Mouse (Mus musculus) left cerebral cortex, adult 18-20 months (tissue): ENCODE data around the gene Ankrd54. TPM values are rescaled to one million over a fixed set of nuclear protein-coding genes. Genes with fewer than 3 reads are reported as not detected.
A peak's percentile ranks its signal among the peaks of the same experiment; 100 is the strongest.
"Not testable (repeated sequence)": the region's sequence is repeated elsewhere in the genome, so short reads cannot be mapped to it uniquely, and the experiment has no call there.

Experiments
- DNase-seq, 2 experiments: peaks; one replicate each; pipeline ENCODE4 v3.0.0; 2021 to 2022; ENCODE audit warnings: low spot score in 2 of 2, mixed read lengths in 1 of 2
- total RNA-seq, 2 experiments: library from RNA; stranded (reverse); gene quantifications; 2 replicates each; pipeline ENCODE4 v1.2.3; 2021

Gene Ankrd54
- total RNA-seq, 2 experiments from 2014 or later = 17.8 to 24.9 TPM

DNA sequence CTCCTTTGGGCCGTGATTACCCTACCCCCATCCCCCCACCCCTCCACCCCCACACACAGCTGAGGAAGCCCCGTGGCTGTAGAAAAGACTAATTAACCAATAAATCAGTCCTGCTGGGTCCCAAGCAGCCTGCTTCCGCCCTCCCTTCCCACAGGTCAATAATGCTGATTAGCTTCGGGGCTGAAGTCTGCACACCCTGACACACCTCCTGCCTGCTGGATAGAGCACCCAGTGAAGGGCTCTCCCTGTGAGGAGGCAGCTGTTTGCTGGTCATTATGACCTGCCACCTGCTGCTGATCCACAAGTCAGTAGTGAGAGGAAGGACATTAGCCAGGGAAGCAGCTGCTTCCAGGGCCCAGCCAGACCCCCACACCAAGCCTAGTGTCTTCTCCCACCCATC, 17.9 kb downstream of the Ankrd54 start:
- no peak for DNase-seq

DNA sequence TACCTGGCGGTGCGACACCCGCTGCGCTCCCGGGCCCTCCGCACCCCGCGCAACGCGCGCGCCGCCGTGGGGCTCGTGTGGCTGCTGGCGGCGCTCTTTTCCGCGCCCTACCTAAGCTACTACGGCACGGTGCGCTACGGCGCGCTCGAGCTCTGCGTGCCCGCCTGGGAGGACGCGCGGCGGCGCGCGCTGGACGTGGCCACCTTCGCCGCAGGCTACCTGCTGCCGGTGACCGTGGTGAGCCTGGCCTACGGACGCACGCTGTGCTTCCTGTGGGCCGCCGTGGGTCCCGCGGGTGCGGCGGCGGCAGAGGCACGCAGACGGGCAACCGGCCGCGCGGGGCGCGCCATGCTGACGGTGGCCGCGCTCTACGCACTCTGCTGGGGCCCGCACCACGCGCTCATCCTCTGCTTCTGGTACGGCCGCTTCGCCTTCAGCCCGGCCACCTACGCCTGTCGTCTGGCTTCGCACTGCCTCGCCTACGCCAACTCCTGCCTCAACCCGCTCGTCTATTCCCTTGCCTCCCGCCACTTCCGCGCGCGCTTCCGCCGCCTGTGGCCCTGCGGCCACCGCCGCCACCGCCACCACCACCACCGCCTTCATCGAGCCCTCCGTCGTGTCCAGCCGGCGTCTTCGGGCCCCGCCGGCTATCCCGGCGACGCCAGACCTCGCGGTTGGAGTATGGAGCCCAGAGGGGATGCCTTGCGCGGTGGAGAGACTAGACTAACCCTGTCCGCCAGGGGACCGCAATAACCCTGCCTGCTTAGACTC, 19.8 kb downstream of the Ankrd54 start:
- DNase-seq = peak; percentile 52 to 77

- no peak for DNase-seq
Measured at GRCm38 (mm10) chr15:79041585-79041984, 21.1 kb downstream of the Ankrd54 start, which contains the start of gene Galr3. Gene Galr3, plus strand, starts transcription at chr15:79041885.

- no peak for DNase-seq
Measured at GRCm38 (mm10) chr15:79040501-79041416, 21.9 kb downstream of the Ankrd54 start.

GRCm38 (mm10) chr15:79038853-79039252, 23.8 kb downstream of the Ankrd54 start:
- DNase-seq = peak; percentile 55 to 62

GRCm38 (mm10) chr15:79038331-79038730, 24.4 kb downstream of the Ankrd54 start:
- DNase-seq = no peak

DNA sequence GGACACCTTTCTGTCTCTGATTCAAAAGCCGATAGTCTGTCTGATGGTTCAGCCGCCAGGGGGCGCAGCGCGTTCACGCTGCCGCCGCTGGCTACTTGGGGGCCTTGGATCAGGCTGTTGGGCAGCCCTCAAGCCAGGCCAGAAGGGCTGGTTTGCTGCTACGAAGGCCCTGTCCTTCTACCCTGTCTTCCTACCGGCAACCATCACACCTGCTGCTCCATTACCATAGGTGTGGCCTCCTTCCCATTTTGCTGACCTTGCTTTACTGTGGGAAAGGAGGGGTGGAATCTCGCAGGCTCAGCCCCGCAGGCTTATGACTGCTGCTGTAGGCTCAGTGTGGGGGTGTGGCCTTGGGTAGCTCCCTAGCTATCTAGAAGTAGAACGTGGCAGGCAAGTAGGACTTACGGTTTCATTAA, 24.8 kb downstream of the Ankrd54 start:
- peak; percentile 78 to 83 for DNase-seq

DNA sequence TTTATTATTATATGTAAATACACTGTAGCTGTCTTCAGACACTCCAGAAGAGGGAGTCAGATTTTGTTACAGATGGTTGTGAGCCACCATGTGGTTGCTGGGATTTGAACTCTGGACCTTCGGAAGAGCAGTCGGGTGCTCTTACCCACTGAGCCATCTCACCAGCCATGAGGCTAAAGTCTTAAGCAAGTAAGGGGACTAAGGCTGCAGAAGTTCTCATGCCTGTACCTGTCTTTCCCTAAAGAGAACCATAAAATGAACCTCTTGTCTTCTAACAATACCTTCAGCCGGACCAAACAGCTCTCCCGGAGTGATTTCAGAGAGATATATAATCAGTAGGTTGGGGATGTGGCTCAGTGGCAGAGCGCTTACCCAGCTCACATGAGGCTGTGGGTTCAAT, 30.8 kb downstream of the Ankrd54 start:
- not testable (repeated sequence) for DNase-seq

DNA sequence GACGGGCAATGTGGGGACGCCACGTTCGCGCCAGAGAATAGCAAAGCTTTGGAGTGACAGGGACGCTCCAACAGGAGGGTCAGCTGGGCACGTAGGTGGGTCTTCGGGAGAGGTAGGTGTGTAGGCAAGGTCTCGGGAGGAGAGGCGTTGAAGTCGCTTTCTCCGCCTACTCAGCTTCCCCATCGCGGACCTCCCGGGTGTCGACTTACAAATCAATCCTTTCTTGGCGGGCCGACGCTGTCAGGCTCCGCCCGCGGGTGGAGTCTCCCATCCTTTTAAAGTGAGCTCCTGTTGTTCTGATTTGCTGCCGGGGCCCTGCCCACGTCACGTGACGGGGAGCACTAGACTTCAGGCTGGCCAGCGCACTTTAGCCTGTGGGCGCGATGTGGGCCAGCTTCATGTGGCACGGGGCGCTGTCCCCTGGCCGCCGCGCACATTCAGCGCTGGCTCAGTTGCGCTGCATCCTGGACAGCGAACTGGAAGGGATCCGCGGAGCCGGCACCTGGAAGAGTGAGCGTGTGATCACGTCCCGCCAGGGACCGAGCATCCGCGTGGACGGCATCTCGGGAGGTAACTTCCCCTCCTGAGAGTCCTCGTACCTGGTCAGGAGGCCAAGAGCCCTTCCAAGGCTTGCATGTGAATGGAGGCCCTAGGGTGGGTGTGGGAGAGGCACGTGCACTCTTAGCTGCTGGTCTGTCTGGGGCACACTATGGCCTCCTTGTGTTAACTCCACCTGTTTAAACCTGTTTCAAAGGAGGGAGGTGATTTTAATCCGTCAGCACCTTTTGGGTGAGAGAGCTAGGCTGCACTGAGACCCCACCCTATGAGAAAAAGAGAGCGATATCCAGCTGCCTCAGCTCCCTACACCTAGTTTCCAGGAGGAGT, 31.9 kb downstream of the Ankrd54 start:
- DNase-seq = peak; percentile 73 to 87

DNA sequence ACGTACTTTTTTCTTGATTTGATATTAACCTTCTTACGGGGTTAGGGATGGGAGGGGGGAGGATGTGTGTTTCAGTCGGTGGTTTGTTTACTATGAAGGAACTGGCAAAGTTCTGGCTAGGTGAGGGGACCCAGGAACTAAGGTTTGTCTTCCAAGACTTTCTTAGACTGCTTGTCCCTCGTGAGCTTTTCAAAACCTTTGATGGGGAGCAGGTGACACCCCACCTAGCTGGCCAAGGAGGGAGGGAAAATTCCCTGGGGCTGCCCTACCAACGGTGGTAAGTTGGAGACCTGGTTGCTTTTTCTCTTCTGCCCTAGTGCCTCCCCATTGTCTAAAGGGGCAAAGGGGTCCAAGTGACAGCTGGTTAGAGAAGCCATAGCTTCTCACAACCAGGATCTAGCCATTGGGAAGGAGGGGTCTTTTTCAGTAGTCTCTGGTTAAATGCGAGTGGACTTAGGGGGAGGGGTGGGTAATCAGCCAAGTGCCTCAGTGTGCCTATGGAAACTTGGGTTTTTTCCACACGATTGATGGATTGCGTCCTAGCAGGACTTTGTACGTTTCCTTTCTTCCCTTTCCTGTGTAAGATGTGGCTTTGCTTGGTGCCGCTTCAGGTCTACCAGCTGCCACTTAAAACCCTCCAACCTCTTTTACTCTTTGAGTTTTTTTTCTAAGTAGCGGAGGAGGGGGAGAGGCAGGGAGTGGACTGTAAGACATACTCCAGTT, 33.0 kb downstream of the Ankrd54 start:
- no peak for DNase-seq

DNA sequence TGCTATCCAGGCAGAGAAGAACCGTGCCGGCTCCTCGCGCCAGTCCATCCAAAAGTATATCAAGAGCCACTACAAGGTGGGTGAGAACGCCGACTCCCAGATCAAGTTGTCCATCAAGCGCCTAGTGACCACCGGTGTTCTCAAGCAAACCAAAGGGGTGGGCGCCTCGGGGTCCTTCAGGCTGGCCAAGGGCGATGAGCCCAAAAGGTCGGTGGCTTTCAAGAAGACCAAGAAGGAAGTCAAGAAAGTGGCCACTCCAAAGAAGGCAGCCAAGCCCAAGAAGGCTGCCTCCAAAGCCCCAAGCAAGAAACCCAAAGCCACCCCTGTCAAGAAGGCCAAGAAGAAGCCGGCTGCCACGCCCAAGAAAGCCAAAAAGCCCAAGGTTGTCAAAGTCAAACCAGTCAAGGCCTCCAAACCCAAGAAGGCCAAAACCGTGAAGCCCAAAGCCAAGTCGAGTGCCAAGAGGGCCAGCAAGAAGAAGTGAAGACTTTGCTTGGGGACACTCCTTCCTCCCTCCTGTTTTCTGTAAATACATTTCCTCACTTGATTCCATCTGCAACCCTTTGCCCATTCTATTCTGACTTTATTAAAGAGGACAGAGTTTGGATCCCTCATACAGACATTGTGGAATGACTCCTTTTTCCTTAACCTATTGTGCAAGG, 33.7 kb downstream of the Ankrd54 start:
- no peak for DNase-seq

GRCm38 (mm10) chr15:79028237-79028738, 34.4 kb downstream of the Ankrd54 start, which contains the start of gene H1f0:
Gene H1f0, plus strand, starts transcription at chr15:79028450.
- peak; percentile 93 to 95 for DNase-seq

- no peak for DNase-seq
Measured at GRCm38 (mm10) chr15:79027291-79028205, 35.1 kb downstream of the Ankrd54 start.

DNA sequence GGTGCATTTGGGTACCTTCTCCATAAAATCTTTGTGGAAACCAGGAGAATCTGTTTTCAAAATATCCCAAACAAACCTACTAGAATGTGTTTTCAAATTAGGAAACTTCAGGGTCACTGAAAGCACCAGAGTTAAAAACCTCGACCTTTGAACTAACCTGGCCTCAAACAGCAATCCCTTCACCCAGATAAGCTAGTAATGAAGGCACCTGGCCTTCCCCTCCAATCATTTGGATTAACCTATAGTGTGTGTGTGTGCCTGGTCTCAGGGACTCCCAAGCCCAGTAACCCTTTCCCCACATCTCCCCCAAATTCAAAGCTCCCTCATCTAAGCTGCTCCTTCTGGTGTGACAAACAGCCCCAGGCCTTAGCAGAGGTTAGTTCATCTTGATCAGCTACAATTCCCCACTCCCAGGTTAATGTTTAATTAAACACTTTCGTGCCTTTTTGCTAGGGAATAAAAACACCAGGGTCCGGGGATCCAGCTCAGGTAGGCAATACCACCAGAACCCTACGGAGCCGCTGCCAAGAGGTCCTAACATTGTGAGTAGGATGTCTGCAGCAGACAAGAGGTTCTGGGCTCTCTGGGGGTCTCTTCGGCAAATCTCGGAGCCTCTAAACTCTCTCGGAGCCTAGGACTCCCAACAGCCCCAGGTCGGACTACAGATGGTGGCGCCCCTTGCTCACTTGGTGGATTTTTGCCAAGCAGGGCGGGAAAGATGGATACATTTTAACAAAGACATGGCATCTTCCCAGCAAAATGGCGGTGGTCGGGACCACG, 36.0 kb downstream of the Ankrd54 start:
- no peak for DNase-seq

GRCm38 (mm10) chr15:79025687-79026308, 36.9 kb downstream of the Ankrd54 start:
- peak in 1 of 2 experiments; percentile 31 for DNase-seq

- DNase-seq = no peak
Measured at GRCm38 (mm10) chr15:79023366-79023765, 39.3 kb downstream of the Ankrd54 start.

DNA sequence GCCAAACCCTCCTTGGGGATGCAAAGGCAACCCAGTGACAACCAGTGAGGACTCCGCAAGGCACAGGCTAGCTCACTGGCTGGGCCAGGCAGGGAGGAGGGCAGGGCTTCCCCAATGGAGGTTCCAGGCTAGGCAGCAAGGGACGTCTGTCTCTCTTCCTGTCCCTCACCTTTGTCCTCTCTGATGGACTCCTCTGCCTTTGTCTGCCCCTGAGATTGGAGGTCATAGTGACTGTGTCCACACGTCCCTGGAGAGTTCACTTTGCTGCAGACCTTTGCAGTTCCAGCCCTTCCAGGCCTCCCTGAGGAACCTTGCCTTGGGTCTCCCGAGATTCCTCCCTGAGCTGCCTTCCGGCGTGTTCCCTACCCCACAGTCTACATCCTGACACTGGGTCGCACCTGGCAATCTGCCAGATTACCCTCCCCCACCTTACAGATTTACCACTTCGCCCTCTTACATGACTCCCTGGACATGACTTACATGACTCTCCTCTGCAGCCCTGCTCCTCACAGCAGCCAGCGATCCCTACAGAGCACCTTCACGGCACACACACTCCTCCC, 39.9 kb downstream of the Ankrd54 start:
- DNase-seq = no peak
